Comparison of ENCODE assay signal across 20 mouse cellular contexts in genomic region chr4:93754497-93754896, GRCm38 (mm10).
"Had no signal": no experiment of that assay in that cellular context is flagged by ENCODE, and none has a peak within 500 bp of the region (broad histone marks: within the 10 kb centered on the region; RNA-seq: fewer than 3 reads in every experiment).

No protein-coding gene starts in this region.

- DNase-seq: liver, postnatal 0 days; lung, adult 2 months; lung, postnatal 14 days; lung, postnatal 36 days; retina, postnatal 1 day; right cerebral cortex, adult 18-20 months; right cerebral cortex, postnatal 25 days; right cerebral cortex, postnatal 4 days; spleen, adult 18-20 months; thymus, adult 2 months; thymus, postnatal 25 days; thymus, postnatal 4 days had no signal

- H3K9ac ChIP-seq: liver, postnatal 0 days; lung, embryonic 15.5 days; midbrain, embryonic 13.5 days; midbrain, embryonic 15.5 days; neural tube, embryonic 12.5 days had no signal

- H3K27me3 ChIP-seq: lung, embryonic 15.5 days; megakaryocyte, embryonic 14.5 days; midbrain, embryonic 13.5 days; midbrain, embryonic 15.5 days; neural tube, embryonic 12.5 days had no signal

- ATAC-seq: liver, postnatal 0 days; lung, postnatal 0 days; midbrain, embryonic 13.5 days; midbrain, embryonic 15.5 days had no signal

- H3K4me1 ChIP-seq: lung, embryonic 15.5 days; megakaryocyte, embryonic 14.5 days; midbrain, embryonic 13.5 days; midbrain, embryonic 15.5 days; neural tube, embryonic 12.5 days had no signal

- H3K9me3 ChIP-seq: lung, embryonic 15.5 days; megakaryocyte, embryonic 14.5 days; midbrain, embryonic 13.5 days; midbrain, embryonic 15.5 days; neural tube, embryonic 12.5 days had no signal

- H3K4me3 ChIP-seq: lung, embryonic 15.5 days; megakaryocyte, embryonic 14.5 days; midbrain, embryonic 13.5 days; midbrain, embryonic 15.5 days; neural tube, embryonic 12.5 days had no signal

- H3K27ac ChIP-seq: lung, embryonic 15.5 days; macrophage; midbrain, embryonic 13.5 days; midbrain, embryonic 15.5 days; neural tube, embryonic 12.5 days had no signal

- H3K36me3 ChIP-seq: lung, embryonic 15.5 days; midbrain, embryonic 13.5 days; midbrain, embryonic 15.5 days; neural tube, embryonic 12.5 days had no signal

- H3K4me2 ChIP-seq: lung, embryonic 15.5 days; midbrain, embryonic 11.5 days; midbrain, embryonic 13.5 days; midbrain, embryonic 15.5 days; neural tube, embryonic 12.5 days had no signal
